Mouse (Mus musculus) midbrain, postnatal 0 days (tissue): ENCODE measurements around the gene Celf3. TPM values are rescaled to one million over a fixed set of nuclear protein-coding genes. Genes with fewer than 3 reads are reported as not detected.

ENCODE experiments used
- ATAC-seq: fragments of 200-750 bp; cut with Nextera tagmentation; 2 replicates; pipeline ENCODE4 v1.8.0; 2017; ENCODE audit warnings: moderate number of reproducible peaks, mild to moderate bottlenecking, moderate TSS enrichment, moderate library complexity; ENCODE audit not compliant: low FRiP score
- DNase-seq: peaks from one replicate; pipeline ENCODE4 v3.0.0-alpha.2; 2015; ENCODE audit warnings: low spot score
- H3K27ac ChIP-seq: fragments of 300-500 bp; sonication (generic); 2 replicates; pipeline ENCODE4 v1.5.1; 2014; ENCODE audit warnings: low read depth, mild to moderate bottlenecking, low read length, mixed read lengths
- H3K27me3 ChIP-seq: fragments of 300-500 bp; sonication (generic); 2 replicates; pipeline ENCODE4 v1.6.1; 2014; ENCODE audit warnings: low read length, control low read depth, mixed read lengths; ENCODE audit not compliant: insufficient read depth
- H3K36me3 ChIP-seq: fragments of 300-500 bp; sonication (generic); 2 replicates; pipeline ENCODE4 v1.6.1; 2014; ENCODE audit warnings: low read length, control low read depth, mixed read lengths; ENCODE audit not compliant: insufficient read depth
- H3K4me1 ChIP-seq: fragments of 300-500 bp; sonication (generic); 2 replicates; pipeline ENCODE4 v1.6.1; 2014; ENCODE audit warnings: mild to moderate bottlenecking, control low read depth, antibody characterized with exemption, low read length, mixed read lengths; ENCODE audit not compliant: insufficient read depth
- H3K4me2 ChIP-seq: fragments of 300-500 bp; sonication (generic); 2 replicates; pipeline ENCODE4 v1.6.1; 2014; ENCODE audit warnings: low read depth, mild to moderate bottlenecking, low read length, mixed read lengths; ENCODE audit not compliant: poor library complexity, severe bottlenecking
- H3K4me3 ChIP-seq: fragments of 300-500 bp; sonication (generic); 2 replicates; pipeline ENCODE4 v1.5.1; 2014; ENCODE audit warnings: low read depth, mild to moderate bottlenecking, low read length, moderate library complexity
- H3K9ac ChIP-seq: fragments of 300-500 bp; sonication (generic); replicated peaks from 2 replicates; pipeline ENCODE4 v1.6.1; 2014; ENCODE audit warnings: mild to moderate bottlenecking, low read length, moderate library complexity, mixed read lengths; ENCODE audit not compliant: poor library complexity, severe bottlenecking
- H3K9me3 ChIP-seq: fragments of 300-500 bp; sonication (generic); 2 replicates; pipeline ENCODE4 v1.6.1; 2016; ENCODE audit warnings: low read length, control low read depth
- CTCF ChIP-seq: IDR thresholded peaks from 2 replicates; pipeline ENCODE4 v1.5.1; 2016; ENCODE audit warnings: antibody characterized with exemption, mild to moderate bottlenecking
- WGBS: fragments of 180-500 bp; shearing (Covaris S2); extraction: QIAGEN DNeasy Blood & Tissue Kit; methylation state at CpG from one replicate; pipeline ENCODE4 v1.1.7; 2014; 5-methylcytosine and 5-hydroxymethylcytosine counted together
- polyA plus RNA-seq: library from polyadenylated mRNA; unstranded; fragments of >200 nt; fragmentation: Nextera tagmentation; extraction: Ambion mirVana; gene quantifications from 2 replicates; pipeline ENCODE4 v1.2.1, GENCODE M21; 2015
- total RNA-seq: library from RNA; depleted of rRNA; stranded (reverse); fragments of >200 nt; gene quantifications from 2 replicates; pipeline ENCODE4 v1.2.3, GENCODE M21; 2014; rRNA removed

Gene Celf3
- total and polyA plus RNA-seq, 2 experiments from 2014 or later = 205 to 219 TPM

- TF ChIP-seq CTCF = peak; percentile 90
- no peaks in the 10 kb centered on the region for H3K4me1 ChIP-seq
- H3K36me3 ChIP-seq = peaks cover 14% of the 10 kb centered on the region
- no peak overlapping the region for H3K4me2 ChIP-seq
- H3K9ac ChIP-seq = no peak overlapping the region
- 63% methylated on average over 3 of the region's 3 CpGs for WGBS
- peak; percentile 69 for DNase-seq
- H3K4me3 ChIP-seq = no peak overlapping the region
- H3K9me3 ChIP-seq = no peaks in the 10 kb centered on the region
- peak; percentile 59 for ATAC-seq
- H3K27ac ChIP-seq = no peak overlapping the region
- no peaks in the 10 kb centered on the region for H3K27me3 ChIP-seq
These were observed 24.1 kb downstream of the Celf3 start for GRCm38 (mm10) chr3:94502243-94502642.

- TF ChIP-seq CTCF = peak; percentile 44
- ATAC-seq (no peak), DNase-seq (no peak)
- Histone ChIP-seq H3K27me3 (no peaks in the 10 kb centered on the region), H3K4me3 (no peak overlapping the region), H3K9ac (no peak overlapping the region), H3K36me3 (peaks cover 16% of the 10 kb centered on the region; the same call in 1 of the 2 replicates), H3K4me1 (no peaks in the 10 kb centered on the region), H3K4me2 (no peak overlapping the region), H3K9me3 (no peaks in the 10 kb centered on the region), H3K27ac (no peak overlapping the region)
- WGBS = 97% methylated on average over 1 of the region's 1 CpGs
These were observed 28.6 kb downstream of the Celf3 start for GRCm38 (mm10) chr3:94506664-94507063.

GRCm38 (mm10) chr3:94526731-94527130 lies 48.6 kb downstream of the Celf3 start:
- no peaks in the 10 kb centered on the region for H3K27me3 ChIP-seq
- ATAC-seq (no peak), DNase-seq (no peak)
- H3K4me1 ChIP-seq = no peaks in the 10 kb centered on the region
- 73% methylated on average over 2 of the region's 2 CpGs for WGBS
- H3K4me3 ChIP-seq = no peak overlapping the region
- peaks cover 20% of the 10 kb centered on the region for H3K36me3 ChIP-seq
- no peak overlapping the region for H3K27ac ChIP-seq
- no peak for TF ChIP-seq CTCF
- no peak overlapping the region for H3K4me2 ChIP-seq
- no peak overlapping the region for H3K9ac ChIP-seq
- no peaks in the 10 kb centered on the region for H3K9me3 ChIP-seq

GRCm38 (mm10) chr3:94533968-94534367 lies 55.9 kb downstream of the Celf3 start:
- ATAC-seq (no peak), DNase-seq (peak; percentile 32)
- H3K4me3 ChIP-seq = no peak overlapping the region
- H3K4me2 ChIP-seq = no peak overlapping the region
- no peak overlapping the region for H3K27ac ChIP-seq
- H3K4me1 ChIP-seq = no peaks in the 10 kb centered on the region
- TF ChIP-seq CTCF = peak; percentile 74
- no peak overlapping the region for H3K9ac ChIP-seq
- no peaks in the 10 kb centered on the region for H3K9me3 ChIP-seq
- H3K36me3 ChIP-seq = no peaks in the 10 kb centered on the region
- H3K27me3 ChIP-seq = no peaks in the 10 kb centered on the region

- no peak for TF ChIP-seq CTCF
- no peak overlapping the region for H3K27ac ChIP-seq
- H3K9me3 ChIP-seq = no peaks in the 10 kb centered on the region
- no peak for DNase-seq
- H3K4me1 ChIP-seq = no peaks in the 10 kb centered on the region
- WGBS = 93% methylated on average over 3 of the region's 3 CpGs
- no peak overlapping the region for H3K9ac ChIP-seq
- H3K4me2 ChIP-seq = no peak overlapping the region
- no peak overlapping the region for H3K4me3 ChIP-seq
- ATAC-seq = no peak
- no peaks in the 10 kb centered on the region for H3K27me3 ChIP-seq
- no peaks in the 10 kb centered on the region; the same call in 1 of the 2 replicates for H3K36me3 ChIP-seq
These were observed 59.1 kb downstream of the Celf3 start for GRCm38 (mm10) chr3:94537187-94537586.

Other genes with a start within 250 kb of the Celf3 start
- gene Gm4778, start 214.3 kb upstream of the Celf3 start, total RNA-seq = not detected in 2 replicates
- gene Gm4778, start 214.3 kb upstream of the Celf3 start, polyA plus RNA-seq = not detected in 2 replicates
- 28.7 and 32.7 TPM in 2 replicates for gene Them4, start 168.2 kb upstream of the Celf3 start, total RNA-seq
- gene Them4, start 168.2 kb upstream of the Celf3 start, polyA plus RNA-seq = 72.9 and 73.0 TPM in 2 replicates
- 0.16 TPM in 1 of 2 replicates, not detected in the other for gene Them5, start 136.2 kb upstream of the Celf3 start, total RNA-seq
- not detected in 2 replicates for gene Them5, start 136.2 kb upstream of the Celf3 start, polyA plus RNA-seq
- 1.7 and 2.8 TPM in 2 replicates for gene C2cd4d, start 115.9 kb upstream of the Celf3 start, total RNA-seq
- 1.7 and 2.2 TPM in 2 replicates for gene C2cd4d, start 115.9 kb upstream of the Celf3 start, polyA plus RNA-seq
- gene Rorc, start 105.5 kb upstream of the Celf3 start, total RNA-seq = 0.42 and 0.60 TPM in 2 replicates
- 0.12 and 0.25 TPM in 2 replicates for gene Rorc, start 105.5 kb upstream of the Celf3 start, polyA plus RNA-seq
- 1.6 and 1.8 TPM in 2 replicates for gene Lingo4, start 79.8 kb upstream of the Celf3 start, total RNA-seq
- gene Lingo4, start 79.8 kb upstream of the Celf3 start, polyA plus RNA-seq = 1.5 TPM in 2 replicates
- gene Tdrkh, start 65.0 kb upstream of the Celf3 start, total RNA-seq = 12.0 and 18.5 TPM in 2 replicates
- 39.5 and 40.3 TPM in 2 replicates for gene Tdrkh, start 65.0 kb upstream of the Celf3 start, polyA plus RNA-seq
- gene Mrpl9, start 35.0 kb upstream of the Celf3 start, total RNA-seq = 52.5 and 56.8 TPM in 2 replicates
- gene Mrpl9, start 35.0 kb upstream of the Celf3 start, polyA plus RNA-seq = 56.1 and 58.7 TPM in 2 replicates
- gene Oaz3, start 34.4 kb upstream of the Celf3 start, total RNA-seq = not detected in 2 replicates
- gene Oaz3, start 34.4 kb upstream of the Celf3 start, polyA plus RNA-seq = 0.68 and 1.1 TPM in 2 replicates
- gene Riiad1, start 2.0 kb downstream of the Celf3 start, total RNA-seq = 6.6 and 6.7 TPM in 2 replicates
- gene Riiad1, start 2.0 kb downstream of the Celf3 start, polyA plus RNA-seq = 19.4 and 23.3 TPM in 2 replicates
- 67.9 and 87.7 TPM in 2 replicates for gene Snx27, start 104.4 kb downstream of the Celf3 start, total RNA-seq
- 81.7 and 84.4 TPM in 2 replicates for gene Snx27, start 104.4 kb downstream of the Celf3 start, polyA plus RNA-seq
- gene Gm10972, start 164.8 kb downstream of the Celf3 start, total RNA-seq = not detected in 2 replicates
- gene Gm10972, start 164.8 kb downstream of the Celf3 start, polyA plus RNA-seq = not detected in 2 replicates
- gene Tuft1, start 180.6 kb downstream of the Celf3 start, total RNA-seq = 10.0 and 11.1 TPM in 2 replicates
- gene Tuft1, start 180.6 kb downstream of the Celf3 start, polyA plus RNA-seq = 5.9 and 6.3 TPM in 2 replicates
- gene Selenbp2, start 215.3 kb downstream of the Celf3 start, total RNA-seq = 0.94 and 1.4 TPM in 2 replicates
- gene Selenbp2, start 215.3 kb downstream of the Celf3 start, polyA plus RNA-seq = 1.0 TPM in 1 of 2 replicates, not detected in the other